Mouse (Mus musculus) forebrain, postnatal 0 days (tissue): ENCODE results near the gene Cadps. TPM values are rescaled to one million over a fixed set of nuclear protein-coding genes. Genes with fewer than 3 reads are reported as not detected.

Experiments used
- ATAC-seq: fragments of 200-750 bp; cut with Nextera tagmentation; 2 replicates; pipeline ENCODE4 v1.8.0; 2017; ENCODE audit warnings: mild to moderate bottlenecking, moderate library complexity
- DNase-seq: peaks from one replicate; pipeline ENCODE4 v3.0.0-alpha.2; 2015
- H3K27ac ChIP-seq: fragments of 300-500 bp; sonication (generic); 2 replicates; pipeline ENCODE4 v1.5.1; 2014; ENCODE audit warnings: low read depth, mild to moderate bottlenecking, antibody characterized with exemption, low read length, moderate library complexity, mixed read lengths
- H3K27me3 ChIP-seq: fragments of 300-500 bp; sonication (generic); 2 replicates; pipeline ENCODE4 v1.6.1; 2014; ENCODE audit warnings: mild to moderate bottlenecking, low read length, mixed read lengths; ENCODE audit not compliant: insufficient read depth
- H3K36me3 ChIP-seq: fragments of 300-500 bp; sonication (generic); 2 replicates; pipeline ENCODE4 v1.6.1; 2014; ENCODE audit warnings: mild to moderate bottlenecking, moderate library complexity; ENCODE audit not compliant: insufficient read depth
- H3K4me1 ChIP-seq: fragments of 300-500 bp; sonication (generic); 2 replicates; pipeline ENCODE4 v1.6.1; 2014; ENCODE audit warnings: antibody characterized with exemption; ENCODE audit not compliant: insufficient read depth
- H3K4me2 ChIP-seq: fragments of 300-500 bp; sonication (generic); 2 replicates; pipeline ENCODE4 v1.6.1; 2014; ENCODE audit warnings: low read depth, mild to moderate bottlenecking, moderate library complexity
- H3K4me3 ChIP-seq: fragments of 300-500 bp; sonication (generic); 2 replicates; pipeline ENCODE4 v1.5.1; 2014; ENCODE audit warnings: low read depth, low read length, mixed read lengths
- H3K9ac ChIP-seq: fragments of 300-500 bp; sonication (generic); 2 replicates; pipeline ENCODE4 v1.6.1; 2014; ENCODE audit warnings: mild to moderate bottlenecking
- H3K9me3 ChIP-seq: fragments of 300-500 bp; sonication (generic); 2 replicates; pipeline ENCODE4 v1.6.1; 2016; ENCODE audit warnings: low read length
- CTCF ChIP-seq: sonication (generic); IDR thresholded peaks from 2 replicates; pipeline ENCODE4 v1.5.1; 2016; ENCODE audit warnings: antibody characterized with exemption, control low read depth, low read depth
- WGBS: fragments of 180-500 bp; shearing (Covaris S2); extraction: QIAGEN DNeasy Blood & Tissue Kit; methylation state at CpG from one replicate; pipeline ENCODE4 v1.1.7; 2014; 5-methylcytosine and 5-hydroxymethylcytosine counted together
- polyA plus RNA-seq: library from polyadenylated mRNA; unstranded; fragments of >200 nt; fragmentation: Nextera tagmentation; extraction: Ambion mirVana; gene quantifications from 2 replicates; pipeline ENCODE4 v1.2.1, GENCODE M21; 2015
- total RNA-seq: library from RNA; depleted of rRNA; stranded (reverse); fragments of >200 nt; gene quantifications from 2 replicates; pipeline ENCODE4 v1.2.3, GENCODE M21; 2014

The Cadps gene
- total and polyA plus RNA-seq, 2 experiments from 2014 or later, result 27.2 to 164 TPM

DNA sequence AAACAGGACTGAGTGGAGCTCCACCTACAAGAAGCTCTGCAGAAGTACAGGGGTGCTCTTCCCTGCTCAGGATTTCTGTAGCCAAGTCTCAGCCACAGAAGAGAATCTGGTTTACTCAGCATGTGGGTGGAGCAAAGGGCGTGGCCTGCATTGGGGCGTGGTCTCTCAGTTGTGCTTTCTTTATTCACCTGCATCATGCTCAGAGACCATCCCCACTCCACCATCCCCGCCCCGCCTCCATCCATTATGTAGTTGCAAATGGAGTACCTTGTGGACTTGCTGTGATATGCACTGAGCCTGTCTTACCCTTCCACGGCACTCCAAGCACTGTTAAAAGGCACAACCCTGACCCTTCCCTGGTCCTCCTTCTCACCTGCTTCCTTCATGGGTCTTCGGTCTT is 271.5 kb downstream of the Cadps start:
- Histone ChIP-seq H3K4me2 (no peak overlapping the region), H3K36me3 (0 out of 2 replicates have a peak, but pooled peaks cover 5% of the 10 kb centered on the region), H3K9me3 (no peaks in the 10 kb centered on the region), H3K4me3 (no peak overlapping the region), H3K27ac (peak overlapping the region; percentile 21; the same call in 1 of the 2 replicates), H3K27me3 (no peaks in the 10 kb centered on the region), H3K9ac (no peak overlapping the region), H3K4me1 (no peaks in the 10 kb centered on the region)
- no peak for DNase-seq
- ATAC-seq, result peak; percentile 27; the same call in 1 of the 2 replicates
- TF ChIP-seq CTCF, result no peak
- WGBS, result 42% methylated on average over 6 of the region's 6 CpGs

DNA sequence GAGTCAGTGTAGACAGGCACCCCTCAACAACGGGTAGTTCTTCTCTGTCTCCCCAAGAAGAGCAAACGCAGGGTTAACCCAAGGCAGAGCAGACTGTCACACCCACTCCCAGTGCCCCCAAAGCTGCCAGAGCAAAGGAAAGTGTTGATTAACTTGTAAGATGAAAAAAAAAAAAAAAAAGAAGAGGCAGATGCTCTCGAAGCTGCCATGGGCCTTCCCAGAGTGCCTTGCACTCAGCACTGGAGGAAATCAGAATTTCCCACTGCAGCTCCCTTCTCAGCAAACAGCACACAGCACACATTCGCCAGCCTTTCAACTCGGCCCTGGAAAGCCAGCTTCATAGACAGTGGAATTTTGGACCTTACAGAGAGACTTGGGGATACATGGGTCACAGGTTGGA is 271.9 kb downstream of the Cadps start:
- peak overlapping the region; percentile 21; the same call in 1 of the 2 replicates for H3K27ac ChIP-seq
- 50% methylated on average over 5 of the region's 5 CpGs for WGBS
- 0 out of 2 replicates have a peak, but pooled peaks cover 8% of the 10 kb centered on the region for H3K36me3 ChIP-seq
- H3K4me1 ChIP-seq, result no peaks in the 10 kb centered on the region
- H3K4me2 ChIP-seq, result no peak overlapping the region
- TF ChIP-seq CTCF, result no peak
- DNase-seq (no peak), ATAC-seq (peak; percentile 60)
- no peak overlapping the region for H3K9ac ChIP-seq
- no peaks in the 10 kb centered on the region for H3K27me3 ChIP-seq
- no peaks in the 10 kb centered on the region for H3K9me3 ChIP-seq
- H3K4me3 ChIP-seq, result no peak overlapping the region

DNA sequence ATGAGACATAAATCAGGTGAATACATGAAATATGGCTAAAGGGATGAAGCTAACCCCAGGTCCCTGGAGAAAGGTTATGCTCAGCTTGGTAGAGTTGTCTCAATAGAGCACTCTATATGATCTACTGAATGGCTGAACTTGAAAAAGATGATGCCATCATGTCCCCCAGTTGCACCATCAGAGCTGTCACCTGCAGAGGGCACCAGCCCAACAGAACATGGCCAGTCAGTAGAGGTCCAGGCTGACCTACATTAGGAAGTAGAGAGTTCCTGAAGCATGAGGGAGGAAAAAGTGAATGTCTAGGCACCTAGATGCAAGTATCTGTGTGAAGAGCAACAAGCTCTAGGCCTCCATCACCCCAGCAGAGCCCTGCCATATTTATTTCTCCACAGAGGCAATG is 273.6 kb downstream of the Cadps start:
- H3K4me1 ChIP-seq, result no peaks in the 10 kb centered on the region
- no peak overlapping the region for H3K27ac ChIP-seq
- no peaks in the 10 kb centered on the region for H3K9me3 ChIP-seq
- DNase-seq (no peak), ATAC-seq (no peak)
- no peak overlapping the region for H3K4me2 ChIP-seq
- peaks cover 16% of the 10 kb centered on the region for H3K36me3 ChIP-seq
- no peak overlapping the region for H3K9ac ChIP-seq
- H3K27me3 ChIP-seq, result no peaks in the 10 kb centered on the region
- no peak overlapping the region for H3K4me3 ChIP-seq
- TF ChIP-seq CTCF, result peak; percentile 17; the same call in 1 of the 2 replicates

DNA sequence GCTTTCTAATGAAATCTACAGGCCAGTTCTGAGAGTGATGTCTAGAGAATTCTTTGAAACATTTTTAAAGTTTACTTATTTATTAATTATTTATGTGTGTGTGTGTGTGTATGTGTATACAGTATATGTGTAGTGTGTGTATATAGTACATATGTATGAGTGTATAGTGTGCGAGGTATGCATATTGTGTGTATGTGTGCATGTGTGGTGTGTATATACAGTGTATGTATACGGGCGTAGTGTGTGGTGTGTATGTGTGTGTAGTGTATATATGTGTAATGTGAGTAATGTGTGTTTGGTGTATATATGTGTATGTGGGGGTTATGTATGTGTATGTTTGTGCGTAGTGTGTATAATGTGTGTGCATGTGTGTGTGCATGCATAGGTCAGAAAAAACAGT is 275.4 kb downstream of the Cadps start:
- Histone ChIP-seq H3K4me2 (no peak overlapping the region), H3K9me3 (no peaks in the 10 kb centered on the region), H3K4me3 (no peak overlapping the region), H3K27me3 (no peaks in the 10 kb centered on the region), H3K36me3 (peaks cover 16% of the 10 kb centered on the region), H3K9ac (no peak overlapping the region), H3K4me1 (no peaks in the 10 kb centered on the region), H3K27ac (no peak overlapping the region)
- DNase-seq (no peak), ATAC-seq (no peak)
- 97% methylated on average over 4 of the region's 4 CpGs for WGBS
- TF ChIP-seq CTCF, result no peak

DNA sequence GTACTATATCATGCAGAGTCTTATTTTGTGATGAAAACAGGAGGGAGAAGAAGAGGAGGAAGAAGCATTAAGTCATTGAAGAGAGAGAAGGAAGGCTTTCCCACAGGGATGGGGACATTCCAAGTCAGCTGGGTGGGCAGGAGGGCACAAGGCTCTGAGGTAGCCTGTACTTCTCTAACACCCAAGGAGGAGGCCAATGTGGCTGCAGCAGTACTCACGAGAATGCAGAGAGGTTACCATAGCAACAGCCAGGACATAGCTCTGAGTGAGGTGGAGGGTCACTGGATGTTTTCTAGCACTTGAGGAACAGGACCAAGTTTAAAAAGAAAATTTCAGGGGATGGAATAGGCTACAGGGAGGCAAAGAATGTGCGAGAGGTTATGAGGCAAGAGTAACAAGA is 281.1 kb downstream of the Cadps start:
- H3K9ac ChIP-seq, result no peak overlapping the region
- H3K4me1 ChIP-seq, result no peaks in the 10 kb centered on the region
- no peak for DNase-seq
- no peaks in the 10 kb centered on the region for H3K27me3 ChIP-seq
- H3K4me2 ChIP-seq, result no peak overlapping the region
- peak; percentile 45; the same call in 1 of the 2 replicates for ATAC-seq
- WGBS, result 48% methylated on average over 2 of the region's 2 CpGs
- no peak overlapping the region for H3K4me3 ChIP-seq
- peaks cover 14% of the 10 kb centered on the region for H3K36me3 ChIP-seq
- no peak for TF ChIP-seq CTCF
- H3K27ac ChIP-seq, result no peak overlapping the region
- no peaks in the 10 kb centered on the region for H3K9me3 ChIP-seq

DNA sequence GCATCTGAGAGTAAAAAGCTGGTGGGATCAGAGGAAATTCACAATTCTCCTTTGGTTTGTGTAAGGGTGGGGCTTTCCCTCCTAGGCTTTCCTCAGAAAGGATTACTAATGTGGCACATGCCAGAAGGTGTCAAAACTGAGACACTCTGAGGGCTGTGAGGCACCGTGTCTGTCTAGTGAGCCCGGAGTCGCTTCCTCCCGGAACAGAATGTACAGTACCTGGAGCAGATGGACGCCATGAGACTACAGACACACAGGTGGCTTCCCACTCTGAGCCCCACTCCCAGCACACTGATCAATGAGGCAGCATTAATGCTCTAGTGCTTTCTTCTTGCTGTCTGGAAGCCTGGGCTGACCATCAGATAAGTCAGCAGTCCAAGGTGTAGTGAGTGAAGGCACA is 283.8 kb downstream of the Cadps start:
- ATAC-seq (0 out of 2 replicates have a peak, but pooled peaks have one; percentile 24), DNase-seq (no peak)
- H3K4me1 ChIP-seq, result no peaks in the 10 kb centered on the region
- no peaks in the 10 kb centered on the region for H3K9me3 ChIP-seq
- TF ChIP-seq CTCF, result no peak
- whole genome bisulfite sequencing, result 72% methylated on average over 5 of the region's 5 CpGs
- H3K36me3 ChIP-seq, result peaks cover 7% of the 10 kb centered on the region; the same call in 1 of the 2 replicates
- H3K27me3 ChIP-seq, result no peaks in the 10 kb centered on the region
- H3K27ac ChIP-seq, result no peak overlapping the region
- no peak overlapping the region for H3K4me2 ChIP-seq
- no peak overlapping the region for H3K9ac ChIP-seq
- H3K4me3 ChIP-seq, result no peak overlapping the region

DNA sequence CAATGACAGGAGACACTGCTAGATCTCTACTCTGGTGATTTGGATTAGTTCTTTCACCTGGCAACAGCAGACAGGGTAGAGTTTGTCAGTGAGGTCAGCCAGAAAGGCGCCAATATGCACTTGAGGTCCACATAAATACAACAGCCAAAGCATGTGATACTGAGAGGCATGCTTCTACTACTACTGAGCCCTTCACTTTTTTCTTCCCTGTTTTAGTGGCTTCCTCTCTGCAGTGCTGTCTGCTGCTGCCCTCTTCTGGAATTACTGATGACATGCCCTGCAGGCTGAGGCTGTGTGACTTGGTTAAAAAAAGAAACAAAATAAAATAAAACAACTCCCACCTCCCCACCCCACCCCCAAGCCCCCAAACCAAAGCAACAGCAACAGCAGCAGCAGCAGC is 291.8 kb downstream of the Cadps start:
- no peaks in the 10 kb centered on the region for H3K4me1 ChIP-seq
- TF ChIP-seq CTCF, result peak; percentile 86
- H3K4me2 ChIP-seq, result no peak overlapping the region
- no peaks in the 10 kb centered on the region for H3K9me3 ChIP-seq
- peak; percentile 75 for DNase-seq
- no peak overlapping the region for H3K27ac ChIP-seq
- H3K4me3 ChIP-seq, result no peak overlapping the region
- peaks cover 1% of the 10 kb centered on the region; the same call in 1 of the 2 replicates for H3K36me3 ChIP-seq
- H3K27me3 ChIP-seq, result no peaks in the 10 kb centered on the region
- H3K9ac ChIP-seq, result no peak overlapping the region
- WGBS, result 11% methylated on average over 1 of the region's 1 CpGs
- peak; percentile 88 for ATAC-seq
